Mouse (Mus musculus) midbrain, embryonic 11.5 days (tissue): Measurements from ENCODE around the gene Tia1. TPM values are rescaled to one million over a fixed set of nuclear protein-coding genes. Genes with fewer than 3 reads are reported as not detected.

Experiments
- ATAC-seq: fragments of 200-750 bp; cut with Nextera tagmentation; 2 replicates; pipeline ENCODE4 v1.8.0; 2017; ENCODE audit warnings: moderate TSS enrichment, moderate library complexity; ENCODE audit not compliant: low FRiP score
- DNase-seq: peaks from one replicate; pipeline ENCODE4 v3.0.0; 2015; ENCODE audit warnings: low spot score; ENCODE audit errors: missing footprints
- H3K27ac ChIP-seq: fragments of 300-500 bp; sonication (generic); 2 replicates; pipeline ENCODE4 v1.5.1; 2014; ENCODE audit warnings: low read depth, low read length
- H3K27me3 ChIP-seq: fragments of 300-500 bp; sonication (generic); 2 replicates; pipeline ENCODE4 v1.6.1; 2014; ENCODE audit warnings: mild to moderate bottlenecking, low read length, moderate library complexity, mixed read lengths; ENCODE audit not compliant: control insufficient read depth, insufficient read depth
- H3K36me3 ChIP-seq: fragments of 300-500 bp; sonication (generic); 2 replicates; pipeline ENCODE4 v1.6.1; 2014; ENCODE audit warnings: mild to moderate bottlenecking, low read length, moderate library complexity, mixed read lengths; ENCODE audit not compliant: control insufficient read depth, insufficient read depth
- H3K4me1 ChIP-seq: fragments of 300-500 bp; sonication (generic); 2 replicates; pipeline ENCODE4 v1.6.1; 2014; ENCODE audit warnings: low read length; ENCODE audit not compliant: control insufficient read depth, insufficient read depth
- H3K4me2 ChIP-seq: fragments of 300-500 bp; sonication (generic); 2 replicates; pipeline ENCODE4 v1.6.1; 2014; ENCODE audit warnings: mild to moderate bottlenecking, moderate library complexity
- H3K4me3 ChIP-seq: fragments of 300-500 bp; sonication (generic); 2 replicates; pipeline ENCODE4 v1.5.1; 2014; ENCODE audit warnings: low read depth, low read length
- H3K9ac ChIP-seq: fragments of 300-500 bp; sonication (generic); 2 replicates; pipeline ENCODE4 v1.6.1; 2014; ENCODE audit warnings: low read length
- H3K9me3 ChIP-seq: fragments of 300-500 bp; sonication (generic); 2 replicates; pipeline ENCODE4 v1.6.1; 2016; ENCODE audit warnings: low read length; ENCODE audit not compliant: control insufficient read depth
- WGBS: fragments of 180-500 bp; shearing (Covaris S2); extraction: QIAGEN DNeasy Blood & Tissue Kit; methylation state at CpG from one replicate; pipeline ENCODE4 v1.1.7; 2014; 5-methylcytosine and 5-hydroxymethylcytosine counted together
- polyA plus RNA-seq: library from polyadenylated mRNA; unstranded; fragments of >200 nt; fragmentation: Nextera tagmentation; extraction: Ambion mirVana; gene quantifications from 2 replicates; pipeline ENCODE4 v1.2.1, GENCODE M21; 2014

Tia1 gene
- polyA plus RNA-seq, result 241 and 255 TPM in 2 replicates

GRCm38 (mm10) chr6:86404100-86404861, at the start of gene Tia1:
Tia1 (plus strand) TSS chr6:86404219.
- H3K9me3 ChIP-seq, result no peaks in the 10 kb centered on the region
- ATAC-seq, result peak; percentile 96

GRCm38 (mm10) chr6:86354948-86355347, 49.1 kb upstream of the Tia1 start:
- H3K27ac ChIP-seq, result no peak overlapping the region
- no peaks in the 10 kb centered on the region for H3K27me3 ChIP-seq
- H3K36me3 ChIP-seq, result no peaks in the 10 kb centered on the region
- ATAC-seq (no peak), DNase-seq (no peak)
- H3K4me3 ChIP-seq, result no peak overlapping the region
- H3K9ac ChIP-seq, result no peak overlapping the region
- H3K9me3 ChIP-seq, result no peaks in the 10 kb centered on the region
- WGBS, result 53% methylated on average over 3 of the region's 3 CpGs
- H3K4me2 ChIP-seq, result no peak overlapping the region
- H3K4me1 ChIP-seq, result no peaks in the 10 kb centered on the region

More at GRCm38 (mm10) chr6:86404100-86404861, at the start of gene Tia1:
- Histone ChIP-seq H3K27me3 (no peaks in the 10 kb centered on the region), H3K4me2 (peak within 1 kb of the TSS; percentile 81), H3K27ac (peak within 1 kb of the TSS; percentile 100), H3K36me3 (no peaks in the 10 kb centered on the region), H3K4me1 (peaks cover 8% of the 10 kb centered on the region), H3K4me3 (peak within 1 kb of the TSS; percentile 87), H3K9ac (peak within 1 kb of the TSS; percentile 100)
- DNase-seq, result peak; percentile 99
- WGBS, result under 1% methylated on average over 60 of the region's 62 CpGs

GRCm38 (mm10) chr6:86356956-86357355, 47.1 kb upstream of the Tia1 start:
- no peak for ATAC-seq
- no peak overlapping the region for H3K27ac ChIP-seq
- no peaks in the 10 kb centered on the region for H3K4me1 ChIP-seq
- H3K9ac ChIP-seq, result no peak overlapping the region
- H3K36me3 ChIP-seq, result no peaks in the 10 kb centered on the region
- DNase-seq, result no peak
- H3K4me3 ChIP-seq, result no peak overlapping the region
- H3K9me3 ChIP-seq, result no peaks in the 10 kb centered on the region
- H3K4me2 ChIP-seq, result no peak overlapping the region
- H3K27me3 ChIP-seq, result no peaks in the 10 kb centered on the region
- WGBS, result 86% methylated on average over 9 of the region's 9 CpGs

- 0 out of 2 replicates have a peak, but pooled peaks cover 5% of the 10 kb centered on the region for H3K4me1 ChIP-seq
- H3K9ac ChIP-seq, result no peak overlapping the region
- H3K4me3 ChIP-seq, result no peak overlapping the region
- H3K4me2 ChIP-seq, result no peak overlapping the region
- H3K9me3 ChIP-seq, result no peaks in the 10 kb centered on the region
- H3K27ac ChIP-seq, result no peak overlapping the region
- no peaks in the 10 kb centered on the region for H3K27me3 ChIP-seq
- DNase-seq, result no peak
- ATAC-seq, result no peak
- no peaks in the 10 kb centered on the region for H3K36me3 ChIP-seq
- 67% methylated on average over 7 of the region's 7 CpGs for WGBS
Measured at GRCm38 (mm10) chr6:86360691-86361090, 43.3 kb upstream of the Tia1 start.

- WGBS, result 87% methylated on average over 7 of the region's 7 CpGs
- H3K9me3 ChIP-seq, result no peaks in the 10 kb centered on the region
Measured at GRCm38 (mm10) chr6:86361373-86361772, 42.6 kb upstream of the Tia1 start.

GRCm38 (mm10) chr6:86364442-86365141, 39.4 kb upstream of the Tia1 start:
- 5% methylated on average over 17 of the region's 17 CpGs for WGBS
- H3K9ac ChIP-seq, result peak overlapping the region; percentile 68
- H3K4me1 ChIP-seq, result peaks cover 12% of the 10 kb centered on the region
- peak; percentile 97 for DNase-seq
- no peaks in the 10 kb centered on the region for H3K9me3 ChIP-seq
- no peaks in the 10 kb centered on the region for H3K36me3 ChIP-seq
- ATAC-seq, result peak; percentile 52
- peak overlapping the region; percentile 84 for H3K4me2 ChIP-seq
- no peak overlapping the region; the same call in 1 of the 2 replicates for H3K27ac ChIP-seq
- H3K27me3 ChIP-seq, result no peaks in the 10 kb centered on the region
- peak overlapping the region; percentile 65 for H3K4me3 ChIP-seq

More at GRCm38 (mm10) chr6:86361373-86361772, 42.6 kb upstream of the Tia1 start:
- DNase-seq (no peak), ATAC-seq (no peak)
- no peak overlapping the region for H3K4me3 ChIP-seq
- H3K27me3 ChIP-seq, result no peaks in the 10 kb centered on the region
- no peak overlapping the region for H3K4me2 ChIP-seq
- H3K36me3 ChIP-seq, result no peaks in the 10 kb centered on the region
- no peak overlapping the region for H3K9ac ChIP-seq
- no peak overlapping the region for H3K27ac ChIP-seq
- H3K4me1 ChIP-seq, result peaks cover 8% of the 10 kb centered on the region

GRCm38 (mm10) chr6:86365371-86366124, 38.5 kb upstream of the Tia1 start, which contains the start of gene Fam136a:
Fam136a (plus strand) TSS chr6:86365646.
- Histone ChIP-seq H3K36me3 (no peaks in the 10 kb centered on the region), H3K4me2 (peak within 1 kb of the TSS; percentile 84), H3K4me1 (peaks cover 14% of the 10 kb centered on the region), H3K9me3 (no peaks in the 10 kb centered on the region), H3K27me3 (no peaks in the 10 kb centered on the region), H3K27ac (no peak within 1 kb of the TSS; the same call in 1 of the 2 replicates), H3K4me3 (peak within 1 kb of the TSS; percentile 65), H3K9ac (peak within 1 kb of the TSS; percentile 84)
- WGBS, result under 1% methylated on average over 68 of the region's 76 CpGs
- ATAC-seq (peak; percentile 96), DNase-seq (peak; percentile 100)

- H3K27ac ChIP-seq, result no peak overlapping the region; the same call in 1 of the 2 replicates
- DNase-seq, result no peak
- 47% methylated on average over 25 of the region's 25 CpGs for WGBS
Measured at GRCm38 (mm10) chr6:86366125-86366852, 37.7 kb upstream of the Tia1 start.

More at GRCm38 (mm10) chr6:86366125-86366852, 37.7 kb upstream of the Tia1 start:
- Histone ChIP-seq H3K36me3 (no peaks in the 10 kb centered on the region), H3K27me3 (no peaks in the 10 kb centered on the region), H3K4me3 (peak overlapping the region; percentile 65), H3K4me2 (peak overlapping the region; percentile 84), H3K4me1 (peaks cover 18% of the 10 kb centered on the region), H3K9me3 (no peaks in the 10 kb centered on the region), H3K9ac (peak overlapping the region; percentile 84)
- ATAC-seq, result no peak; the same call in 1 of the 2 replicates
